Mouse (Mus musculus) neural tube, embryonic 14.5 days (tissue): ENCODE measurements at regions not wholly inside any gene's neighbourhood (a gene's known extent, or its start where the extent isn't known, plus 50 kb on each side); places are given as distances from the start of the nearest gene placed in this dataset.

Experiments used
- ATAC-seq: fragments of 200-750 bp; cut with Nextera tagmentation; 2 replicates; pipeline ENCODE4 v1.8.0; 2017; ENCODE audit warnings: low read depth, mild to moderate bottlenecking, moderate TSS enrichment, moderate library complexity
- H3K27ac ChIP-seq: fragments of 300-500 bp; sonication (generic); 2 replicates; pipeline ENCODE4 v1.5.1; 2014; ENCODE audit warnings: low read depth, mild to moderate bottlenecking, control low read depth, low read length, moderate library complexity, mixed read lengths
- H3K27me3 ChIP-seq: fragments of 300-500 bp; sonication (generic); 2 replicates; pipeline ENCODE4 v1.6.1; 2014; ENCODE audit warnings: low read length; ENCODE audit not compliant: control insufficient read depth, insufficient read depth
- H3K36me3 ChIP-seq: fragments of 300-500 bp; sonication (generic); 2 replicates; pipeline ENCODE4 v1.6.1; 2014; ENCODE audit warnings: low read length, mixed read lengths; ENCODE audit not compliant: control insufficient read depth, insufficient read depth
- H3K4me1 ChIP-seq: fragments of 300-500 bp; sonication (generic); 2 replicates; pipeline ENCODE4 v1.6.1; 2014; ENCODE audit warnings: low read length; ENCODE audit not compliant: control insufficient read depth, insufficient read depth
- H3K4me2 ChIP-seq: fragments of 300-500 bp; sonication (generic); 2 replicates; pipeline ENCODE4 v1.6.1; 2014; ENCODE audit warnings: mild to moderate bottlenecking, low read depth, low read length, control low read depth
- H3K4me3 ChIP-seq: fragments of 300-500 bp; sonication (generic); 2 replicates; pipeline ENCODE4 v1.5.1; 2014; ENCODE audit warnings: low read depth, low read length, control low read depth, mixed read lengths
- H3K9ac ChIP-seq: fragments of 300-500 bp; sonication (generic); replicated peaks from 2 replicates; pipeline ENCODE4 v1.6.1; 2014; ENCODE audit warnings: low read depth, mild to moderate bottlenecking, control low read depth, low read length, mixed read lengths
- H3K9me3 ChIP-seq: fragments of 300-500 bp; sonication (generic); 2 replicates; pipeline ENCODE4 v1.6.1; 2016; ENCODE audit warnings: low read length; ENCODE audit not compliant: control insufficient read depth
- WGBS: fragments of 180-500 bp; shearing (Covaris S2); extraction: QIAGEN DNeasy Blood & Tissue Kit; methylation state at CpG from one replicate; pipeline ENCODE4 v1.1.7; 2014; 5-methylcytosine and 5-hydroxymethylcytosine counted together

DNA sequence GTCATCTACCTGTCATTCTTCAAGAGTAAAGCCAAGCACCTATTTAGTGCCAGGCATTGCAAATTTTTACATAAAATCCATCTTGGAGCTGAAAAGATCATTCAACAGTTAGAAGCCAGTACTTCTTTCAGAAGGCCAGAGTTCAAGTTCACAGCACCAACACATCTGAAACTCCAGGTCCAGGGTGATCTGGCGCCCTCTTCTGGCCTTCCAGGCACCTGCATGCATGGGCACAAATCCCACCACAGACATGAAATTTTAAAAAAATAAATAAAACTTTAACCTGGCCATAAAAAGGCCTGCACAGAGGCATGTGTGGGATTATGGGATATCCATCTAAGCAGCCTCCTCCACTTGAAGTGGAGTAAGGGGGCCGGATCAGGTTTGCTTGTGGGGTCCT lies 144.7 kb downstream of the Cct6b start:
- H3K9me3 ChIP-seq = no peaks in the 10 kb centered on the region
- no peak overlapping the region for H3K9ac ChIP-seq
- H3K4me1 ChIP-seq = no peaks in the 10 kb centered on the region
- no peaks in the 10 kb centered on the region for H3K27me3 ChIP-seq
- no peak overlapping the region for H3K4me2 ChIP-seq
- WGBS = 66% methylated on average over 2 of the region's 2 CpGs
- H3K4me3 ChIP-seq = no peak overlapping the region
- no peak overlapping the region for H3K27ac ChIP-seq
- ATAC-seq = no peak
- H3K36me3 ChIP-seq = no peaks in the 10 kb centered on the region

GRCm38 (mm10) chr11:82618457-82618856 lies 145.7 kb downstream of the Cct6b start:
- Histone ChIP-seq H3K9ac (no peak overlapping the region), H3K4me1 (no peaks in the 10 kb centered on the region), H3K27ac (no peak overlapping the region), H3K27me3 (no peaks in the 10 kb centered on the region), H3K9me3 (no peaks in the 10 kb centered on the region), H3K4me3 (no peak overlapping the region), H3K36me3 (no peaks in the 10 kb centered on the region), H3K4me2 (no peak overlapping the region)
- WGBS = 1% methylated on average over 9 of the region's 9 CpGs
- no peak for ATAC-seq

DNA sequence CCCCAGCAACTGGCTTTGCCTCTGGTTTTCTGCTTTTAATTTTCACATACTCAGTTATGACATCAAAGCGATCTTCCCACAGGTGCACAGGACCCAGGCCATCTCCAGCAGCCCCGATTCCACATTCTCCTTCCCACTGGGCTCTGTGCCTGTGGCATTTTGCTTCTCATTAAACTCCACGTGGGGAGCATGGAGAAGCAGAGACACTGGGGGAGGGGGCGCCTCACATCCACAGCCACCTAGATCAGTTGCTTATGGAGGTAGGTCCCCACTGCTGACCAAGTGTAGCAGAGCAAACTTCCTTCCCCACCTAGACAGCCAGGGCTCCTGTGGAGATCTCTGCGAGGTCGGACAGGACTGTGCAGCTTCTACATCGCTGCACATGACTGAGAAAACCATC lies 147.3 kb downstream of the Cct6b start:
- H3K27me3 ChIP-seq = no peaks in the 10 kb centered on the region
- H3K9ac ChIP-seq = no peak overlapping the region
- H3K4me1 ChIP-seq = no peaks in the 10 kb centered on the region
- no peaks in the 10 kb centered on the region for H3K9me3 ChIP-seq
- 59% methylated on average over 7 of the region's 7 CpGs for WGBS
- H3K4me2 ChIP-seq = no peak overlapping the region
- no peak for ATAC-seq
- H3K4me3 ChIP-seq = no peak overlapping the region
- H3K27ac ChIP-seq = no peak overlapping the region
- no peaks in the 10 kb centered on the region for H3K36me3 ChIP-seq

GRCm38 (mm10) chr11:82614356-82614755 lies 149.8 kb downstream of the Cct6b start:
- no peak for ATAC-seq
- H3K9ac ChIP-seq = no peak overlapping the region
- no peaks in the 10 kb centered on the region for H3K36me3 ChIP-seq
- no peaks in the 10 kb centered on the region for H3K4me1 ChIP-seq
- no peak overlapping the region for H3K4me3 ChIP-seq
- WGBS = 90% methylated on average over 9 of the region's 9 CpGs
- H3K4me2 ChIP-seq = no peak overlapping the region
- no peak overlapping the region for H3K27ac ChIP-seq
- no peaks in the 10 kb centered on the region for H3K27me3 ChIP-seq
- no peaks in the 10 kb centered on the region for H3K9me3 ChIP-seq

DNA sequence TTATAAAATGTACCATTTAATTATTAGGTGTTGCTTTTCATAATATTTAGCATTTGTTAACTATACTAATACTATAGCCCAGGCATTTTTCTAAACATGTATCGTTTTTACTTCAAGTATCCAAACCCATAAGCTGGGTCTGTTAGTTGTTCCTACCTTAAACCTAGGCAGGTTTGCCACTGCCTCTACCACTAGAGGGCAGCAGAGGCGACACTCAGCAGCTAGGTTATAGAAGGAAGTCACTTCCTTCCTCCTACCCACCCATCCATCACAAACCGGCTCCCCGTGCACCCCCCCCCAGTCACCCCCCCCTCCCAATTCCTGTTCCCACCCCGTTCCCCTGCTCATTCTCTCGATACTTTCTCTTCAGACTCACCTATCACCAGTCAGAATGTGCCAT lies 150.6 kb downstream of the Cct6b start:
- H3K4me3 ChIP-seq = no peak overlapping the region
- H3K4me2 ChIP-seq = no peak overlapping the region
- 28% methylated on average over 6 of the region's 6 CpGs for WGBS
- no peaks in the 10 kb centered on the region for H3K36me3 ChIP-seq
- peaks cover 4% of the 10 kb centered on the region; the same call in 1 of the 2 replicates for H3K4me1 ChIP-seq
- no peak overlapping the region for H3K27ac ChIP-seq
- no peak for ATAC-seq
- no peaks in the 10 kb centered on the region for H3K9me3 ChIP-seq
- H3K9ac ChIP-seq = no peak overlapping the region
- H3K27me3 ChIP-seq = no peaks in the 10 kb centered on the region

DNA sequence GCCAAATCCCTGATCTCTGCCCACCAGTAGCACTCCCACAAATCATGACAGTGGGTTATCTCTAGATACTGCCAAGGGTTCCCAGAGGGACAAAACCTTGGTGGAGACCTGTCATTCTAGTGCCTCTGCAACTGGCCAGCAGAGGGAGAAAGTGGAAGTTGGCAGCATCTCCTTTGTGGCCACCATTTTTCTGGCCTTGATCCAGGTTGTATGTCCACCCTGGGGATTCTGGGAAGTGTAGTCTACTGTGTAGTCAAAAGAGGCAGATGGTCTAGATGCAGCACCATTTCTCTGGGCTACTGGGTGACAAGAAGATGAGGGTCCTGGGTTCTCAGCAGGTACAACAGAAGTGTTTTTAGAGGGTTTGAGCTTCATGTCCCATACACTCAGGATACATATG lies 152.1 kb downstream of the Cct6b start:
- Histone ChIP-seq H3K9me3 (no peaks in the 10 kb centered on the region), H3K27me3 (no peaks in the 10 kb centered on the region), H3K36me3 (no peaks in the 10 kb centered on the region), H3K4me3 (no peak overlapping the region), H3K9ac (no peak overlapping the region), H3K4me2 (no peak overlapping the region), H3K27ac (no peak overlapping the region), H3K4me1 (peaks cover 4% of the 10 kb centered on the region; the same call in 1 of the 2 replicates)
- peak; percentile 54; the same call in 1 of the 2 replicates for ATAC-seq

GRCm38 (mm10) chr11:82608963-82609362 lies 155.2 kb downstream of the Cct6b start:
- no peak overlapping the region for H3K27ac ChIP-seq

GRCm38 (mm10) chr11:82607661-82608060 lies 156.5 kb downstream of the Cct6b start:
- ATAC-seq = no peak
- 79% methylated on average over 5 of the region's 5 CpGs for WGBS
- H3K9me3 ChIP-seq = no peaks in the 10 kb centered on the region
- H3K4me1 ChIP-seq = peaks cover 9% of the 10 kb centered on the region
- H3K36me3 ChIP-seq = no peaks in the 10 kb centered on the region
- no peaks in the 10 kb centered on the region for H3K27me3 ChIP-seq
- H3K9ac ChIP-seq = no peak overlapping the region
- H3K27ac ChIP-seq = no peak overlapping the region
- no peak overlapping the region for H3K4me3 ChIP-seq
- H3K4me2 ChIP-seq = no peak overlapping the region

More at GRCm38 (mm10) chr11:82608963-82609362, 155.2 kb downstream of the Cct6b start:
- no peak; the same call in 1 of the 2 replicates for ATAC-seq
- Histone ChIP-seq H3K4me3 (no peak overlapping the region), H3K9me3 (no peaks in the 10 kb centered on the region), H3K27me3 (no peaks in the 10 kb centered on the region), H3K4me1 (peaks cover 4% of the 10 kb centered on the region; the same call in 1 of the 2 replicates), H3K4me2 (no peak overlapping the region), H3K9ac (no peak overlapping the region), H3K36me3 (no peaks in the 10 kb centered on the region)
- 30% methylated on average over 1 of the region's 1 CpGs for WGBS

DNA sequence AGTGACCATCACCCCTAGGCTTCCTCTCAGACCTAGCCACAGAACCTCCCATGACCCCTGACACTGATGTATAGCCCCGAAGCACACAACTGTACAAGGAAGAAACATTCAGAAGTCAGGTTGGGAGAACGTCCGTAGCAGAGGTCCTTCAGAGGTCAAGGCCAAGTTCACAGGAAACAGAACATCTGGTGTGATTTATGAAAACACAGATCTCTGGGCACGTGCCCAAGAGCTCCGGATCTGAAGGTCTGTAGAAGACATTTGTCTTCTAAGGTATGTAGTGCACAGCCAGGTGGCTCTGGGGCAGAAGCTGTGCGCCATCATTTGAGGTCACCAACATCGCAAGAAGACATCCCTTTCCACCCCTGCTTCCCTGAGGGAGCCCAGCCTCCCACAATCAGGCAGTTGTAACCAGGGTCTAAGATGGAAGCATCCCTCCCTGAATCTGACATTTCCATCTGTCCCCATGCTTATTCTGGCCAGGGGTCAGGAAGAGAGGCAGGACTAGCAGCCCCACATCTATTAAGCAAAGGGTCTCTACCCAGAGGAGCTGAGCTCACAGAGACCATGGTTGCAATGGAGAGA lies 159.8 kb downstream of the Cct6b start:
- Histone ChIP-seq H3K4me3 (no peak overlapping the region), H3K27ac (no peak overlapping the region), H3K9me3 (no peaks in the 10 kb centered on the region), H3K27me3 (no peaks in the 10 kb centered on the region), H3K9ac (no peak overlapping the region), H3K36me3 (no peaks in the 10 kb centered on the region), H3K4me2 (no peak overlapping the region), H3K4me1 (peaks cover 11% of the 10 kb centered on the region)
- WGBS = 78% methylated on average over 7 of the region's 7 CpGs
- ATAC-seq = no peak
